Mouse (Mus musculus) NIH3T3 (cell line): ENCODE data around the gene Kcna6.

Source experiments
- DNase-seq: peaks from one replicate; pipeline ENCODE4 v3.0.0-alpha.2; 2012; ENCODE audit warnings: low read depth

Gene Kcna6

DNA sequence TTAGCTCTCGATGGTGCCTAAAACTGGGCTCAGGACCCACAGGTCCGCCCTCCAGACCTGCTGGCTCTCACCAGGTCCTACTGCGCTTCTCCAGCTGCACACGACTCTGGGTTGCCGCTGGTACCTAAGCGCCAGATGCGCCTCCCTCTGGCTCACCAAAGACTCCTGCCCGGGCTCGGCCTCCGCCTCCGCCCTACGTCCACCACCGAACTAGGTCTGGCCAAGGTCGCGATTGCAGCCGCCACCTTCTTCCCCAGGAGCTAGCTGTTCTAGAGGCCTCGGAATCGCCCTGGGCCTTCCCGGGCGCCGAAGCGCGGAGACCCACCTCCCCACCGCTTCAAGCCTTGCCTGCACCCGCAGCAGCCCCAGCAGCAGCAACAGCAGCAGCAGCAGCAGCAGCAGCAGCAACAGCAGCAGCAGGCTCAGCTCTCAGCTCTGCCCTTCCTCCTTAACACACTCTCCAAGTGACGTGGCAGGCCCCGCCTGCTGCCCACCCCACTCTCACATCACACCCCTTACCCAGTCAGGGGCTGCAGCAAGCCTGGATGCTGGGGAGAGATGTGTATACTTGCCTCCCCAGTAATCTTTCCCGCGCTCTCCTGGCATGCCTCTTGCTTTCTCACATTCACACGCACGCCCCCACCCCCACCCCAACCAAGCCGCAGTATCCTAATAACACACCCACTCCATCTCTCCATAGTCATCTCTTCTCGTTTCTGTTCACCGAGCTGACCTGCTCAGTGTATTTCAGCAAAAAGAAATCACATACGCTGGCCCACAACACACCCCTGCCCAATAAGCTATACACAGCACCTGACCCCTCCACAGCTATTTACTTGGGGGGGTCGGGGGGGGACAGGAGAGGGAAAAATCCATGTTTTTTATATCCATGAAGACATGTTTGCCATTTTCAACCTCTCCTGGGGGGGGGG, at the start of gene Kcna6:
Gene Kcna6 (minus strand): TSS at position 464 of the 932 bp plus-strand sequence.
- no peak for DNase-seq

GRCm38 (mm10) chr6:126788863-126789262, 48.4 kb upstream of the Kcna6 start:
- DNase-seq = no peak

DNA sequence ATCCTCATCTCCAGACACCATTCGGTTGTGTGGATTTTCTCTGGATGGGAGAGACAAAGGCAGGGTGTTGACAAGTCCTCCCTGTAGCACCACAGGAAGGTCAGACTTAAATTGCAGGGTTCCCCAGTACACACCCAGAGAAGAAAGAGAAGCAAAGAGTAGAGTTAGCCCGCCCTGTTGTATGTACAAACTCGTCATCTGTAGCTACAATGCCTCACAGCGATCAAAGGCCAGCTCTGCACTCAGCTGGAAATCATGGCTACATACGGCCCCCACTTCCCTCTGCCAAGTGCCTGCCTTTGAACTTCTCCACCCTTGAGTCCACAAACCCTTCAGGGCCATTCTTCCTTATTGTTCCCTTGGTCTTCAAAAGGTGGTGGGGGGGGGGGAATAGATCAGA, 43.7 kb upstream of the Kcna6 start:
- DNase-seq = no peak

DNA sequence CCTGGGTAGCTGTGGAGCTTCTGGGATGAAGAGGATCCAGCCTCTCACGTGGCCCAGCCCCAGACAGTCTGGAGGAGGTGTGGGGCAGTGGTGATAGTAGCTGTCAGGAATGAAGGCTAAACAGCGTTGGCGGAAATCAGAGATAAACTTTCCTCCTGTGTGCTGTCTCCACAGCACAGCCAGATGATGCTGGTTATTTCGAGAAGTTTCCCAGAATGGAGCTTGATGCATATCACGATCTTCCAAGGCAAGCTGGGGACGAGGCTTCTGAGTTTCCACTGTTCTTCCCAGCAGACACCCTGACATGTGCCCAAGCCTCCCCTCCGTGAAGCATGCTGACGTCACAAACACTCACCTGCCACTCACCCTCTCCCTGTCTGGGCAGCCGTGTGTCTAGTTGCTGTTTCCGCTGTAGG, 43.2 kb upstream of the Kcna6 start:
- DNase-seq = no peak

DNA sequence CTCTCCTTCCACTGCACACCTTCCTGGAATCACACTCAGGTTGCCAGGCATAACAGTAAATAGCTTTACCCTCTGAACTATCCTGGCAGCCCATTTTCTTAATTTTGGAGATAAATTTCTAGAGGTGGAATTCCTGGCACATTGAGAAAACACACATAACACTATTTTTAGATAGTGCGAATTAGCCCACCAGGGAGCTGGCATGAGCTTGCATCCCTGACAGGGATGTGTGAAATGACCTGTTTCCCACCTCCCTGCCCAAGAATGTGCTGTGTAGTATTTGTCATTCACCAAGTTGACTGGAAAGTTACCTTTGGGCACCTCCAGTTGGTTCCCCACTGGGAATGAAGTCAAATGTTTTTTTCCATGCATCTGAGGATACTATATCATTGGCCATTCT, 42.6 kb upstream of the Kcna6 start:
- DNase-seq = no peak

DNA sequence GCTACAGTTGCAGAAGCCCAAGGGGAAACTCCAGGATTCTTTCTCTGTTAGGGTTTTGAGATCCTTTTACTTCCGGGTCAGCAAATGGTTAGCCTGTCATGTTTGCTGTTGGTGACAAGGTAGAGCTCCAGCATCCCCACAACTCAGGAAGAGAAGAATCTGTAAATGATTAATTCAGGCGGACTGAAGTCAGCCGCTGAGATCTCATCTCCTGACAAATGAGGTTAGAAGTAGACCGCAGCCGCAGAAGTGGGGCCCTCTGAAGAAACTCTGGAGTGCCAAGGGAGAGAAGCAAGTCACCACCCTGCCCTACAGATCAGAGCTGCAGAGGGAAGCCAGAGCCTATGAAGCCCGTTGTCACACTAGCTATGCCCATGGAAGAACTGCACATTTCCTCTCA, 37.4 kb upstream of the Kcna6 start:
- no peak for DNase-seq

- DNase-seq = no peak
Observed at GRCm38 (mm10) chr6:126773873-126774272, 33.4 kb upstream of the Kcna6 start.

DNA sequence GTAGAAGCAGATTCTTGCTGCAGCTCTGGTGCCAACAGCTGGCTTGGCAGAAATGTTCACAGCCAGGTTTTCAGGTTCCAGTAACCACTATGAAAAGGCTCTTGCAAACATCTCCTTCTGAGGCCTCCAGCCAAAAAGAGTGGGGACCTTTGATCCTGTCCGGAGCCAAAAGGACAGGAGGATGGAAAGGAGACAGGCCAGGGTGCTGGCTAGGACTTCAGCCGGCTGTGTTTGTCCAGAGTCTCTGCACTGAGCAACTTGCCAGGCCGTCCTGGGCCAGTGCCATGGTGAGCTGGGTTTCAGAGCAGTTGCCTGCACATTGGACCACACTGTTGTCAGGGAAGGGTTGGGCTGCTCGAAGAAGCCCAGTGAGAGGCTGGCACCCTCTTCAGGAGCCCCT, 31.9 kb upstream of the Kcna6 start:
- peak; percentile 36 for DNase-seq

DNA sequence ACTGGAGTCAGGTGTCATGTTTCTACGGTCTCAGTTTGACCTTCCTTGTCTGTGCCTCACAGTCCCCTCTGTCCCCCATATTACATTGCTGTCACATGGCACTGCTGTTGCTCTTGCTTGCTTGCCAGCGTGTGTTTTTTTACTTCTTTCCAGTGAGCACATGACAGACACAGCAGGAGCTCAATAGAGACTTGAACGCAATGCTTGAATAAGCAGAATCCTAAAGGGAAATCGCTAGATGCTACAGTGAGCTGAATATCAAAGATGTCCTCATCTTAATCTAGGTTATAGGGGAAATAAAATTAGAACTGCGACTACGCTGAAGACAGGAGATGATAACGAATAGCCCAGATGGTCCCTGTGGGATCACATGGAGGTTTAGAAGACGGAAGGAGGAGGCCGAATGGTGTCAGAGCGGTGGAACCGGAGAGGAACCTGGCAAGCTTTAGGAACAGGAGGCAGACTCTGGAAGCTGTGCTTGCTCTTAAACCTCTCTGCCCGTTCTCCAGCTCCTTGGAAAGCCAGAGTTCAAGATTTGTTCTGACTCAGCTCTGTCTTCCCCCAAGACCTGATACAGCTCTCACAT, 29.8 kb upstream of the Kcna6 start:
- DNase-seq = no peak

- peak; percentile 16 for DNase-seq
Observed at GRCm38 (mm10) chr6:126768957-126769665, 28.6 kb upstream of the Kcna6 start.

GRCm38 (mm10) chr6:126767610-126768532, 27.4 kb upstream of the Kcna6 start:
- no peak for DNase-seq

DNA sequence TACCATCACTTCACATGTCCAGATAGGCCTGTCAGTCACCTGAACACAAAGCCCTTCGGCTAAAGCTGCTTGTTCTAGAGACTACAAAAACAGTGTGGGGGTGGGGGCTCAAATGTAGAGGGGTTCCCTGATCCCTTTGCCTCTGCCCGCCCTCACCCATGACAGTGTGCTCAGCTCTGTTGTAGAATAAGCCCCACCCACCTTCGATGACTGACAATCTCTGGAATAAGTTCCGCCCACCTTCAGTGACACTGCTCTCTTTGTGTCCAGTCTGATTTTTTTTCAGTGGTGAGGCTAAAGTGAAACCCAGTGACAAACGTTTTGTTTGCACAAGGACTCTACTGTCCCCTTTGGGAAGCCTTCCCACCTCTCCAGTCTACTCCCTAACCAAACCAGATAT, 26.1 kb upstream of the Kcna6 start:
- DNase-seq = no peak

DNA sequence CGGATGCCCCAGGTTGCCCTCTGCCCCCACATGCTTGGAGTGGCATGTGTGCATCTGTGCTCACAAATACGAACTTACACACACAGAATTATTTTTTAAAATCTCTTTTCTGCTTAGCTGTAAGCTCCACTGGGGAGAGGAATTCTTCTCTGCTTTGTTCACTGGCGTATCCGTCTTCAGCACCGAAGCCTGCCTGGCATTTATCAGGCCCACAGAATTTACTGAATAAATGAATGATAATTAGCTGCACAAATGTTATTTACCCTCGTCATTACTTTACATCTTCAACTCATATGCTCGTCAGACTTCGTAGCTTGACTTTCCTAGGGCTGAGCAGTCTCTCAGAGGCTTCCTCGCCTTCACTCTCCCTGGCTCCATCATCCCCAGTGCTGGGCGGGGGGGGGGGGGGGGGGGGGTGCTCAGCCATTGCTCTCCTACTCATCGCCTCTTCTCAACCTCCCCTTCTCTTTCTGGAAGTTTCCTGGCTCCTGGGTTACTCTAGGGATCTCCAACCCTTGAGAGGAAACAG, 24.2 kb upstream of the Kcna6 start:
- DNase-seq = no peak

DNA sequence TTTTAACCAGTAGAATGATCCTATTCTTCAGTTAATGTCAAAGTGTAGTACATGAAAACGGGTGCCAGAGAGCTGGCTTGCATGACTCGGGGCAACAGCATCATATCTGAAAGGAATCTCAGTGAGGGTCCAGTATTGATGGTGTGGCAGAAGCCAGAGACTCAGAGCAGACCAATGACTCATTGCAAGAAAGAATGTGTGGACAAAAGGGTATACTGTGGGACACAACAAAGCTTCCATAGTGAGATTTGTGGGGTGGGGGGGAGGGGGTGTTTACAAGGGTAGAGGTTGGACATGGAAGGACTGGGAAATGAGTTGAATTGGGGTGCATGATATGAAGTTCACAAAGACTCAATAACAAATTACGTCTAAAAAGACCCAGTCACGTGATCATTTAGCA, 20.9 kb upstream of the Kcna6 start:
- DNase-seq = no peak

- DNase-seq = peak; percentile 38
Observed at GRCm38 (mm10) chr6:126755729-126756411, 15.4 kb upstream of the Kcna6 start.

DNA sequence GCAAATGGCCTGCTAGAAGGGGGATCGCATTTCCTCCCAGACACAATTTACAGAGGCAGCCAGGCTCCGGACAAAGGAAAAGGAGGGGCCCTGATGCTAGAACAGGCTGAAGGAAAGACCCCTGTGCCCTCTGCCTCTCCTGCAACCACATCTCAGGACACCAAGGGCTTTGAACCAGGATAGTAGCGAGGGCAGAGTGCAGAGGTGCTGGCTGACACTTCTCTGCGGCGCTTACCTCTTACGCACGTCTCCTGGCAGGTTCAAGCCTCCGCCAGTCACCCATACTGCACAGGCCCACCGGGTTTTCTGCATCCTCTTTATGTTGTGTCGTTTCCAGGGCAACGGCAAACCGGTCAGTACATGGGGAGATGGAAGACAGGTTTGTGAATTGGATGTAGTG, 12.0 kb upstream of the Kcna6 start:
- DNase-seq = no peak

DNA sequence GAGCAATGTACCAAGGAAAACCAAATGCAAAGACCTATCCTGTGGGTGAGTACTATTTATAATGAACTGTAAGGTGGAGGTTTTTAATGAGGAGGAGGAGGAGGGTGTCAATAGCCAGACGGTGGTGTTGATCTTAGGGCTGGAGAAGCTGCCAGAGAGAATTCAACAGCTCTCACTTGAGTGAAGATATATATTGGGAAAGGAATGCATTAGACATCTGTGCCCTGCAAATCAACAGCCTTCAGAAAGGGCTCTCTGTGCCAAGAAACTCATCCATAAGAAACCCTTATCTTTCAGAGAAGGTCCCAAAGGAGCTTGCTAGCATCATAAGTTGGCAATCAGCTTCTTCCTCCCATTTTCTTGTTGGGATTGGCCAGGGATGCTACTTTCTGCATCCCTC, 5.4 kb upstream of the Kcna6 start:
- DNase-seq = peak; percentile 49

- no peak for DNase-seq
Observed at GRCm38 (mm10) chr6:126742610-126743009, 2.1 kb upstream of the Kcna6 start.

DNA sequence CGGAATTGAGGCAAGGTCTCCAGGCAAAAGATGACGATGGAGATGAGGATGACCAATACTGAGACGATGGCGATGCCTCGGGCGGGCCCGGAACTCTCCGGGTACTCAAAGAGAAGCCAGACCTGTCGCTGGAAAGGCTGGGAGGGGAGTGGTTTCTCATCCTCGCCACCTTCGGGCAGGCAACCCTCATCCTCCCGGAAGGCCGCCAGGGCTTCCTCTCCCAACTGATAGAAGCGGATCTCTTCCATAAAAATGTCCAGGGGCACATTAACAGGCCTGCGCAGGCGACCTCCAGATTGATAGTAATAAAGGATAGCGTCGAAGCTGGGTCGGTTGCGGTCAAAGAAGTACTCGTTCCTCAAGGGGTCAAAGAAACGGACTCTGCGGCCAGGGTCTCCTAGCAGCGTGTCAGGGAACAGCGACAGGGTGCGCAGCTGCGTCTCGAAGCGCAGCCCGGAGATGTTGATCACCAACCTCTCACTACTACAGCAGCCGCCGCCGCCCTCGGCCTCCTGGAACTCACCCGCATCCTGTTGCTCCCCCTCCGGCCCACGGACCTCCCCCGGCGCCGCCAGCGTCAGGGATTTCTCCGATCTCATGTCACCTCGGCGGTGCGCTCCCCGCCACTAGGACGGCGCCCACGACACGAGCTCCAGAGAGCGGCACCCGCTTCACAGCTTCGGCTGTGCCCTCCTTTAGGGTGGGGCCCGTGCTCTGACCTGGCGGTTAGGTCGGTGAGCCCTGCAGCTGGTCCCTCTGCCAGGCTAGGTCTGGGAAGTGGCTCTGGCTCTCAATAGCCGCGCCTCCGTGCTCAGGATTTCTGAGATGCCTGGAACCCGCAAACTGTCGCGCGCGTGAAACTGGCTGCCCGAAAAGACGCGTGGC, 906 bp downstream of the Kcna6 start:
- no peak for DNase-seq

- no peak for DNase-seq
Observed at GRCm38 (mm10) chr6:126736996-126737395, 3.5 kb downstream of the Kcna6 start.
